Mouse (Mus musculus) Patski (cell line): ENCODE measurements at regions not wholly inside any gene's neighbourhood (a gene's known extent, or its start where the extent isn't known, plus 50 kb on each side); places are given as distances from the start of the nearest gene placed in this dataset.

ENCODE experiments used
- ATAC-seq: fragments of 100-300 bp; one replicate; pipeline ENCODE4 v1.8.0; 2021
- CTCF ChIA-PET: fragments of 350-600 bp; sonication (Branson Sonifier 250); formaldehyde crosslinking; loops from one replicate; lab custom pipeline; 2022; ENCODE audit warnings: inconsistent platforms; lab: Charles Lee
- POLR2A ChIA-PET: fragments of 350-600 bp; sonication (Branson Sonifier 250); formaldehyde crosslinking; loops from one replicate; lab custom pipeline; 2022; ENCODE audit warnings: antibody characterized with exemption, inconsistent platforms; lab: Charles Lee
- DNase-seq: peaks from one replicate; pipeline ENCODE4 v3.0.0-alpha.2; 2011; ENCODE audit warnings: low read depth, low spot score
- H3K27me3 ChIP-seq: fragments of 371-371 bp; one replicate; pipeline ENCODE4 v1.5.1; 2021
- CTCF ChIP-seq: fragments of 100-300 bp; IDR thresholded peaks from one replicate; pipeline ENCODE4 v1.5.1; 2021
- in situ Hi-C: fragments of 300-500 bp; cut with MboI; formaldehyde crosslinking; loops from 3 replicates; pipeline ENCODE4 v1.11.1; 2018; ENCODE audit warnings: low pct_unique_long_range_greater_than_20kb, mixed read lengths

DNA sequence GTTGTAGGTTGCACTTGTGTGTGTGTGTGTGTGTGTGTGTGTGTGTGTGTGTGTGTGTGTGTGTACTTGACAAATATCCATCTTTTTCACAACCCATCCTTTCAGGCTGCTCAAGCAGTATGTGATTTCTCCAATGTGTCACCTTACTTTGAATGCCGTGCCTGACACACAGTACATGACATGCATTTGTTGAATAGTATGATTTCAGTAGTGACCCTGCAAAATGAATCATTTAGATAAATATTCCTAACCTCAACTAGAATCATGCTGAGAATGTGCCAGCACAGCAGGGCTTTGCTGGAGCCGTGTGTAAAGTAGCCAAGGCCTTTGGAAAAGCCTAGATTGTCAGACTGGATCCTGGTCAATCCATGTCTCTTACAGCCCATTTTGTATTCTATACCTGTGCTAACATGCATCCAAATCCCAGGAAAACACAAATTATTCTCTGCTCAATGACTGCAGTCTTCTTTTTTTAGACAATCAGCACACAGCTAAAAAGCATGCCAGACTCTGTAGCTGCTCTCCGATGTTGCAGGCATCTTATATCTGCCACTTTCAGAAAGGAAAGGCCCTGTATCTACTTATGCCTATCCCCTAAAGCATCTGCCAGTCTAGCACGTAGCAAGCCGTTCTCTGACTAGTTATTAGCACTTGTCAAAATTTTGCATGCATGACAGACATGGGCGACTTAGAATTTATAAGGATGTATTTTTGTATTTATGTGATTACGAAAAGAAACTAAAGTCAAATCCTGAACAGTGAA is 60.0 kb upstream of the Gpr141 start:
- in situ Hi-C loops: no loop called here
- TF ChIP-seq CTCF: no peak
- ATAC-seq (no peak), DNase-seq (no peak)
- ChIA-PET POLR2A (no interaction called here), CTCF (no interaction called here)
- H3K27me3 ChIP-seq: no peaks in the 10 kb centered on the region

DNA sequence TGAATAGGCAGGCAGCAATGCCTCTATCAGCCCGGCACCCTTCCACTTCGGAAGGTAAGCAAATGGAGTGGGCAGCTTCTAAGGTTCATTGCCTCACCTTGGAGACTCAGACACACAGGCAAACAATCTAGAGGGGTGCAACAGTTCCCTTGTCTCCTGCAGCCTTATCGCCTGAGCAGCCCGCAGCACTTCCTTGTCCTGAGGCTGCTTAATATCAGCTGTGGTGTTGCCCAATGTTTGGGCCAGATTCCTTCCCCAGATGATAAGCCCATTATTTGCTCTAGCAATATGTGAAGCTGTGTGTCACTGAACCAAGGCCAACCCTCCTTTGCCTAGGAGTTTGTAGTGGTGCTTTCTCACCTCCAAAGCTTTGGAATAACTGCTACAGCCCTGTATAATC is 58.8 kb upstream of the Gpr141 start:
- in situ Hi-C loops: no loop called here
- no peaks in the 10 kb centered on the region for H3K27me3 ChIP-seq
- TF ChIP-seq CTCF: no peak
- ATAC-seq: no peak
- ChIA-PET CTCF (no interaction called here), POLR2A (no interaction called here)
- no peak for DNase-seq

DNA sequence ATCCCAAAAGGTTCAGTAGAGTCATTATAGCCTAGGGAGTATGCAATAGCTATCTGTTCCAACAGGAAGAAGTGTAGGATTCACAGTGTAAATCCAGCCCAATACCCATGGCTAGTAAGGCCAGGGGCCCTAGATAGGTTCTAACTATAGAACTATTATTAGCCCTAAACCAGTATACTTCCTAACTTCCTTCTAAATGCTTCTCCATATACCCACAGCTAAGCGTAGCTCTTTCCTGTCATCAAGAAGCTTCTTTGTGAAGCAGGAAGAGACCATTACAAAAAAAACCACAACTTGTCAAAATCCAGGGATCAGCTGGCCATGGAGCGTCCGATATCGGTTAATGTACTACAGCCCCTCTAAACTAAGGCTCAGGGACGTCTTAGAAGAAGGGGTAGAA is 57.7 kb upstream of the Gpr141 start:
- no peaks in the 10 kb centered on the region for H3K27me3 ChIP-seq
- in situ Hi-C loops: no loop called here
- ChIA-PET POLR2A (no interaction called here), CTCF (no interaction called here)
- DNase-seq (no peak), ATAC-seq (no peak)
- TF ChIP-seq CTCF: no peak

DNA sequence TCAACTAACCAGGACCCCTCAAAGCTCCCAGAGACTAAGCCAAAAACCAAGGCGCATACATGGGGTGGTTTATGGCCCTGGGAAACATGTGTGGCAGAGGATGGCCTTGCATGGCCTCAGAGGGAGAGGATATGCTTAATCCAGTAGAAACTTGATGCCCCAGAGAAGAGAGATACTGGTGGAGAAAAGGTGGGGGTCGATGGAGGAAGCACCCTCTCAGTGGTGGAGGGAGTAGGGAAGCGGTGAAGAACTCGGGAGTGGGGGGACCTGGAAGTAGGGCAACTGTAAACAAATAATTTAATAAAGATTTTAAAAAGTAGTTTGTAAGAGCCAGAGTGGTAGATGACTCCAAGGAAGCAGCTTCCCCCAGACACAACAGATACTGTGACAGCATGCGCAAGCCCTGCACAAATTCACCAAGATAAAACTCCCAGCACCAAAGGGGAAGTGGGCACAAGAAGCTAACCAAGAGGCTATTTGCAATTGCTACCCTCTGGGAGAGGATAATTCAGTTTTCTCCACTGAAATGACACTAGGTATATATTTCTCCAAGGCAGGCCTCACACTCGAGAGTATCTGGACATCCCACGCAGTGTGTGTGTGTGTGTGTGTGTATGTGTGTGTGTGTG is 50.7 kb upstream of the Gpr141 start:
- POLR2A ChIA-PET: no interaction called here
- in situ Hi-C loops: no loop called here
- peaks cover 4% of the 10 kb centered on the region for H3K27me3 ChIP-seq
- CTCF ChIA-PET: no interaction called here
- TF ChIP-seq CTCF: no peak
- ATAC-seq (no peak), DNase-seq (no peak)
